Mouse (Mus musculus) embryonic fibroblast, embryonic 13.5 days (primary cell): ENCODE results near the gene Arhgap42. TPM values are rescaled to one million over a fixed set of nuclear protein-coding genes. Genes with fewer than 3 reads are reported as not detected.

Source experiments
- H3K27ac ChIP-seq: 2 replicates; pipeline ENCODE4 v1.5.1; 2012; ENCODE audit warnings: low read length, control low read depth, inconsistent platforms; ENCODE audit not compliant: insufficient read depth
- H3K4me1 ChIP-seq: 2 replicates; pipeline ENCODE4 v1.6.1; 2011; ENCODE audit warnings: low read length; ENCODE audit not compliant: control insufficient read depth, insufficient read depth
- H3K4me3 ChIP-seq: 2 replicates; pipeline ENCODE4 v1.5.1; 2011; ENCODE audit warnings: mild to moderate bottlenecking, control low read depth, low read length; ENCODE audit not compliant: insufficient read depth
- CTCF ChIP-seq: IDR thresholded peaks from 2 replicates; pipeline ENCODE4 v1.5.1; 2011; ENCODE audit warnings: mild to moderate bottlenecking, control low read depth, low read length, moderate library complexity, borderline replicate concordance; ENCODE audit not compliant: insufficient read depth
- POLR2A ChIP-seq: IDR thresholded peaks from 2 replicates; pipeline ENCODE4 v1.6.1; 2011; ENCODE audit warnings: low read depth, mild to moderate bottlenecking, control low read depth, low read length, moderate library complexity
- polyA plus RNA-seq: library from polyadenylated mRNA; stranded (reverse); fragments of >200 nt; gene quantifications from 2 replicates; pipeline ENCODE4 v1.2.4, GENCODE M21; 2011; ENCODE audit warnings: low read depth; ENCODE audit not compliant: missing spikeins, insufficient read length

Gene Arhgap42
- polyA plus RNA-seq, 1 experiment = 44.8 TPM

GRCm38 (mm10) chr9:8971491-8971890 lies 267.4 kb downstream of the Arhgap42 start, which contains the start of gene Gm16485:
Gene Gm16485, plus strand, starts transcription at chr9:8971791.
- no peak within 1 kb of the TSS for H3K4me3 ChIP-seq
- H3K4me1 ChIP-seq = no peaks in the 10 kb centered on the region
- H3K27ac ChIP-seq = no peak within 1 kb of the TSS
- no peak for TF ChIP-seq POLR2A
- no peak for TF ChIP-seq CTCF

DNA sequence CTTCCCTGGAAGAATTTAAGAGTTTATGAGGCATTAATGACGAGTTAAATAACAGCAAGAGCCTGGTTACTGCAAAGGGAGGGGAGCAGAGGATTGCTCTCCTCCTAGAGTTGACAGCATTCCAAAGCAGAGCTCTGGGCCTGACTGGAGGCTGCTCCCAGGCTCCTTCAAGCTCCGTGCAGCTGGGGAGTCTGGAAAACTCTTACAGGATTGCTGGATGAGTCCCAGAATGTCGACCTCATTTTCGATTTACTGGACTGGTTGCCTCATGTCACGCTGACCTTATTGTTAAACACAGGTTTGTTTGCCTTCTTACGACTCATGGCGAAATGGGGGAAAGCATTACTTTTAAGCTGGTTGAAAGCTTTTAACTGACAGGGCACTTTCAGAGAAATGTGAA lies 268.7 kb downstream of the Arhgap42 start:
- TF ChIP-seq POLR2A (no peak), CTCF (no peak)
- Histone ChIP-seq H3K4me3 (no peak overlapping the region), H3K27ac (no peak overlapping the region), H3K4me1 (no peaks in the 10 kb centered on the region)

DNA sequence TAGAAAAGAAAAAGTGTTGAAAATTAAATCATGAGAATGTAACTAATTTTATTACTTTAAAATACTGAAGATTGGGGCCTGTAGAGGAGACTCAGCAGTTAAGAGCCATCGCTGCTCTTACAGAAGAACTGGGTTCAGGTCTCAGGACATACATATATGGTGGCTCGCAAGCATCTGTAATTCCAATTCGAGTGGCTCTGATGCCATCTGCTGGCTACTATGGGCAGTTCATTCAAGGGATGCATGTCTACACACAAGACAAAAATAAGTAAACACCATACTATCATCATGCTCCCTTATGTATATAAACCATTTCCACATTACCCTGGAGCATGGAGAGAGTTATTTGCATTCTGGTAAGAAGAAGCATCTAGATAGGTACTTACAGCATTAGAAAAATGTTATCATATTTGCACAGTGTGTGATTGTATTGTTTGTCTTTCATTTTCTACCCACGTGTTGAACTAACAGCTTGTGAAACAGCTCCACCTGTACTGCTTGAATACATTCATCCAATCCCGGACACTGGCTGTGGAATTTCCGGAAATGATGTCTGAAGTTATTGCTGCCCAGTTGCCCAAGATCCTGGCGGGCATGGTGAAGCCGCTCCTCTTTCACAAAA lies 274.3 kb downstream of the Arhgap42 start:
- H3K4me1 ChIP-seq = no peaks in the 10 kb centered on the region
- H3K4me3 ChIP-seq = no peak overlapping the region
- H3K27ac ChIP-seq = no peak overlapping the region
- TF ChIP-seq CTCF = no peak

DNA sequence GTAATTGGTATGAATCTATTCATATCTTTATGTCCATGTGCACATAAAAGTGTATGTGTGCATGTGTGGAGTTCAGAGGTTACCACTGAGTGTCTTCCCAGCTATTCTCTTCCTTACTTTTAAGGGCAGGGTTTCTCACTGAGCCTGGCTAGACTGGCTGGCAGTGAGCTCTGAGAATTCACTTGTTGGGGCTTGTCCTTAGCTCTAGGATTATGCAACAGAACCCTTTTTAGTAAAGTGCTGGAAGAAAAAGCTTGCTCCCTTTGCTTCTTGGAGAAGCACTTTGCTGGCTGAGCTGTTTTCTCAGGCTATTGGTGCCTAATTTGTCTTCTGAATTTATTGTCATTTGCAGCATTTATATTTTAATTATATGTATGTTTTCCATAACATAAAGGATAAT lies 285.6 kb downstream of the Arhgap42 start:
- TF ChIP-seq CTCF = no peak
- no peak for TF ChIP-seq POLR2A
- no peaks in the 10 kb centered on the region for H3K4me1 ChIP-seq
- H3K27ac ChIP-seq = no peak overlapping the region
- no peak overlapping the region for H3K4me3 ChIP-seq
